Mouse (Mus musculus): ENCODE measurements around the gene Phxr2.

DNA sequence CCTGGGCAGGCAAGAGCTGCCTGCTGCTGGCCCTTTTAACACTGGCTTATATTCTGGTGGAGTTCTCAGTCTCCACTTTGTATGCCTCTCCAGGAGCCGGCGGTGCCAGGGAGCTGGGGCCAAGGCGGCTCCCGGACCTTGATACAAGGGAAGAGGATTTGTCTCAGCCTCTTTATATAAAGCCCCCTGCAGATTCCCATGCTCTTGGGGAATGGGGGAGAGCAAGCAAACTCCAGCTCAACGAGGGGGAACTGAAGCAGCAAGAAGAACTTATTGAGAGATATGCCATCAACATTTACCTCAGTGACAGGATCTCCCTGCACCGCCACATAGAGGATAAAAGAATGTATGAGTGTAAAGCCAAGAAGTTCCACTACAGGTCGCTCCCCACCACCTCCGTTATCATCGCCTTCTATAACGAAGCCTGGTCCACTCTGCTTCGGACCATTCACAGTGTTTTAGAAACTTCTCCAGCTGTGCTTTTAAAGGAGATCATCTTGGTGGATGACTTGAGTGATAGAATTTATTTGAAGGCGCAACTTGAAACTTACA is 17.6 kb downstream of the Phxr2 start:
- TF ChIP-seq CTCF (IDR thresholded peaks at IDR 0.05; ENCODE audit: control insufficient read depth, insufficient read depth, insufficient read length) (no peak), MAX (IDR thresholded peaks at IDR 0.05) (no peak), USF1 (IDR thresholded peaks at IDR 0.05; ENCODE audit: low read depth) (no peak), CEBPB (IDR thresholded peaks at IDR 0.05; ENCODE audit: low read depth) (no peak), MYOG (IDR thresholded peaks at IDR 0.05; ENCODE audit: control insufficient read depth, extremely low read depth, insufficient read length) (no peak)

Measured in C2C12 (cell line).